Mouse (Mus musculus) v-Abl transformed pro-B cells (cell line): ENCODE data around the gene Tagln2.

Experiments
- in situ Hi-C, 2 experiments: fragments of 400-800 bp; cut with MboI; formaldehyde crosslinking; loops; one replicate each; pipeline ENCODE4 v1.15.1; 2025; ENCODE audit not compliant: unreplicated experiment in 2 of 2

The Tagln2 gene

GRCm38 (mm10) chr1:172500451-172501370, 864 bp downstream of the Tagln2 start:
- in situ Hi-C loops, result loop anchor here (25.0 kb wide), 1 partner anchor 363 kb away; the partner anchor contains the start of genes Dcaf8 (in 2 of the 2) and Pex19 (in 2 of the 2)

DNA sequence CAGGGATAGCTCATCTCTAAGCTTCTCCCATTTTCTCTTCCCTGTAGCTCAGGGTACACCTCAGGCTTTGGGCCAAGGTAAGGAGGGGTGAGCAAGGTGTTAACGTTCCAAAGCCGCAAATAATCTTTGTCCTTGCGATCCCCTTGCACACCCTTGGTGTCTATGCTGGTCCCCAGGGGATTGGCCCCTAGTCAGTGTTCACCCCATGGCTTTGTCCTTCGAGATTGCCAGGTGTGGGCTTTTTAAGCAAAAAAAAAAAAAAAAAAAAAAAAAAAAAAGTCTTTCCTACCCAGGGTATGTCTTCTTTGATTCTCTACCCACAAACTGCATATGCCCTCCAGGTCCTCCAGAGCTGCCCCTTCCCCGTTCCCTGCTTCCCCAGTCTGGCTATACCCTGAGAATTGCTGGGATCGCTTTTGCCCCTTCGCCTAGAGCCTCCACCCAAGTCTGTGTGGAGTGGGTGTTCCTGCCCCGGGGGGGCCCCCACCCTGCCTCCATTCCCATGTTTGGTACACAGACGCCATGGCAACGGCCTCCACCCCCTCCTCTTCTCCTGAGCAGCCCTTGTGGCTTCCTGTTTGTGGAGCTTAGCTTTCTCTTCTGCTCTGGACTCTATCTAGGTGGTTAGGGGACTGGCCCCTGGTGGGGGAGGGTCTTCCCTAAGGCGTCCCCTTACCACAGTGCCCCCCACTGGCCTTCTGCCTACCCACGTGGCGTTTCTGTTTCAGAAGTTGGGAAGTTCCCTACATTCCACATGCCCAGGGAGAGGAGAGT, 1.7 kb downstream of the Tagln2 start:
- in situ Hi-C loops, result loop anchor here (25.0 kb wide), 1 partner anchor 364 kb away; the partner anchor contains the start of genes Dcaf8 (in 2 of the 2) and Pex19 (in 2 of the 2)

GRCm38 (mm10) chr1:172502145-172503110, 2.6 kb downstream of the Tagln2 start:
- in situ Hi-C loops, result loop anchor here (25.0 kb wide), 1 partner anchor 365 kb away; the partner anchor contains the start of genes Dcaf8 (in 2 of the 2) and Pex19 (in 2 of the 2)

DNA sequence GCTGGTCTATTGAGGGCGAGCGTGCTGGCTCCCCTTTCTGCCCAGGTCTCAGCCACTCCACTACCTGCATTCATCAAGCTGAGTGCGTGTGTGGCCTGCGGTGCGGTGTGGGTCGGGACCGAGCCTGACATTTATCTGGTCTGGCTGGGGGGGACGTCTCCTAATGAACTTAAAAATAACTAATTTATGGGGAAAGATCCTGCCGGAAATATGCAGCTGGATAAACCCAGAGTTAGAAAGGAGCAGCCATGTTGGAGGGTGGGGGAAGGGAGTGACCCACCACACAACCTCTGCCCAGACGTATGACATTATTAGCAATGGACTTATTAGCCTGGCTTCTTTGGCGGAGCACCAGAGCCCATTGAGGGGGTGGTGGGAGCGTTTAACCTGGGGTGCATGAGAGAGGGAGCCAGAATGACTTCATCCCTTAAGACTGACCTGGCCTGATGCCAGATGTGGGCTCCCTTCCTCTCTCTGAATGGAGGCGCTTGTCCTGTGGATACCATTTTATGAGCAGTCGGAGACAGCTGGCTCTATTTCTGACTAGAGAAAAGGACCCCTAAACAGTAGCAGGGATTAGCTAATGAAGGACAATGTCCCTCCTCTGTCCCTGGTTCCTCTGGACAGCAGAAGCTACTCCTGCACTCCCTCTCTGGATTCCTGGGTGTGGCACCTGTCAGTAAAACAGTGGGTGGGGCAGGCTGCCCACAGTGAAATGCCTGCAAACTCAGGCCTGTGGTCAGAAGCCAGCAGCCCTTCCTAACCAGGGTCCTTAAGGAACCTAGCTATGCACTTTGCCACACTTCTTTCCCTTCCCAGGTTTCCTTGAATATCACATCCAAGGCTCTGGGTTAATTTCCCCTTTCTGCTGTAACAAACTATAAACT, 3.5 kb downstream of the Tagln2 start:
- in situ Hi-C loops, result loop anchor here (25.0 kb wide), 1 partner anchor 366 kb away; the partner anchor contains the start of genes Dcaf8 (in 2 of the 2) and Pex19 (in 2 of the 2)

DNA sequence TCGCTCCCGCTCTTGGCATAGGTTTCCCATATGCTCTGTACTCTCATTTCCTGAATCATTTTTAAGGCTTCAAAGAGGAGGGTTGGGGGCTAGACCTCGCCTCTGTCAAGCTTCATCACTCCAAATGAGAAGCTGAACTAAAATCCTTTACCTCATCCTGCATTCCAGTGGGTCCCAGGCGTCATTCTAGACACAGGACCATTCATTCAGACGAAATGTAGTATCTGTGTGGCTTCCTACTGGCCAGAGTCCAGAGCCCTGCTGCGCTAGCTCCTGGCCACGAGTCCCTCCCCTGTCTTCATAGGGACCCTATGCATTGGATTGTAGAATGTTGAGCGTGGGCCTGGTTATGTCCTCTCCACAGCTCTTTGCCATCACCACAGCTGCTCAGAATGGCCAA, 4.9 kb downstream of the Tagln2 start:
- in situ Hi-C loops, result loop anchor here (25.0 kb wide), 1 partner anchor 367 kb away; the partner anchor contains the start of genes Dcaf8 (in 2 of the 2) and Pex19 (in 2 of the 2)

GRCm38 (mm10) chr1:172507001-172507400, 7.2 kb downstream of the Tagln2 start:
- in situ Hi-C loops, result loop anchor here (25.0 kb wide), 1 partner anchor 370 kb away; the partner anchor contains the start of genes Dcaf8 (in 2 of the 2) and Pex19 (in 2 of the 2)

DNA sequence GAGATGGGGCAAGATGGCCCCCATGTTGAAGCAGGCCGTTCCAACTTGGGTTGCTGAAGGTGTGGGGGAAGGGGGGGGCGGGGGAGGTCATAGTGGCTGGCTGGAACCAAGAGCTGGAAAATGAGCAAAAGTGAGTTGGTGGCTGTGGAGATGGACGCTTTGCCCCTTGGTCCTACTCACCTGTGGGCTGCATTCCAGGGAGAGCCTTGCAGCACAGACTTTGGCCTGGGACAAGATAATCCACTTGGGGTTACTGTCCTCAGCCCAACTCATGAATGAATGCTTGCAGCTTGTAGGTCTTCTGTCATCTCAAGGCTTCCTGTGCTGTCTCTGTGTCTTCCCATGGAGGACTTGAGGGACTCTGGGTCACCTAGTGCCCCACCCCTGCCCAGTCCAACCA, 7.9 kb downstream of the Tagln2 start:
- in situ Hi-C loops, result loop anchor here (25.0 kb wide), 1 partner anchor 370 kb away; the partner anchor contains the start of genes Dcaf8 (in 2 of the 2) and Pex19 (in 2 of the 2)

DNA sequence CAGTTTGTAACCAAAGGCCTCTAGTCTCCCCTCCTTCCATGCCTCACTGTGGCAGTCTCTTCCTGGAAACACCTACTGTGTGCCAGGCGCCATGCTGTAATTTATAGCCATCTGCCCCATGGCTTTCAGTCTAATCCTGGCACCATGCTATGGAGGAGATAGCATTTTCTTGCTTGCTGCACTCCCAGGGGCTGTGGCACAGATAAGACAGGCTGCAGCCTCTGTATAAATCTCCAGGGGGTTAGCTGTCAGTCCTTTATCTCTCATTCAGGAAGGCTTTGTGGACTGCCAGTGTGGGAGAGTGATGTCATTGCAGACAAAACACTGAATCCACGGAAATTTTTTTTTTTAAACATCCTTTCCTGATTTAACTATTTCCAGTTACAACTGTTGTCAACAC, 8.3 kb downstream of the Tagln2 start:
- in situ Hi-C loops, result loop anchor here (25.0 kb wide), 1 partner anchor 371 kb away; the partner anchor contains the start of genes Dcaf8 (in 2 of the 2) and Pex19 (in 2 of the 2)

GRCm38 (mm10) chr1:172509235-172509634, 9.4 kb downstream of the Tagln2 start:
- in situ Hi-C loops, result loop anchor here (25.0 kb wide), 1 partner anchor 372 kb away; the partner anchor contains the start of genes Dcaf8 (in 2 of the 2) and Pex19 (in 2 of the 2)

DNA sequence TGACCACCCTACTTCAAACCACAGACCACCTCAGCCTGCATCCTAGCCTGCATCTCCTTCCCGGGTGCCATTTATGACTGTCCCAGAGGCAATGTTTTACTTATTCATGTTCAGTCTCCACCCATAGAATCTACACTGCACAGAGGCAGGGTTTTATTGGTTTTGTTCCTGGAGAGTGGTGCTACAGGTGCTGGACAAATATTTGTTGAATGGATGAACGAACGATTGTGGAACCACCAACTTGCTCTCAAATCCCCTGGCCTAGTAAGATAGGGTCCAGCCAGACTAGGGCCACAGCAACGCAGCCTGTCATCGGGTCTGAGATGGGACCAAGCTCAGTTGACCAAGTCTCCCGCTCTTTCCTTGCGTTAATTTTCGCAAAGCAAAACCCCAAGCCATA, 10.1 kb downstream of the Tagln2 start:
- in situ Hi-C loops, result loop anchor here (25.0 kb wide), 1 partner anchor 373 kb away; the partner anchor contains the start of genes Dcaf8 (in 2 of the 2) and Pex19 (in 2 of the 2)

DNA sequence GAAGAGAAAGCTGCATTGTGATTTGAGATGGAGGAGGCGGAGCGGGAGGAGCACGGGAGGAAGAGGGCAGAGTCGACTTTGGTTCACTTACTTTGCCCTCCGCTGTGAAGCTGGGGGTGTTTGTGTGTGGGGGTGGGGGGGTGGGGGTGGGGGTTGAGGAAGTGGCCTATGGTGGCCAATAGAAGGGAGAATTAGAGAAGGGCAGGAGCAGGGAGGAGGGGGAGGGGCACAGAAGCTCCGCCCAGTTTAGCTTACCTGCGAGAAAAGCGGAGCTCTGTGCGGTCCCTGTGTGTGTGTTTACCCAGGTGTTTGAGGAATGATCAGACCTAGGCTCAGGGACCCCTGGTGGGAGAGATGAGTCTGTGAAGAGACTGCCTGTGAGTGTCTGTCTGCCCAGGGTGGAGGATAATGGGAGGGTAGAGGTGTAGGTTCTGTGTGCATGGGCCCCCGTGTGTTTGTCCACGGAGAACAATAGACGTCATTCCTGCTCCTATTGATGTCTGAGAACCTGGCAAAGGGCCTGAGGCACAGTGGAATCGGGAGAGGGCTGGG, 10.7 kb downstream of the Tagln2 start:
- in situ Hi-C loops, result loop anchor here (25.0 kb wide), 1 partner anchor 373 kb away; the partner anchor contains the start of genes Dcaf8 (in 2 of the 2) and Pex19 (in 2 of the 2)

DNA sequence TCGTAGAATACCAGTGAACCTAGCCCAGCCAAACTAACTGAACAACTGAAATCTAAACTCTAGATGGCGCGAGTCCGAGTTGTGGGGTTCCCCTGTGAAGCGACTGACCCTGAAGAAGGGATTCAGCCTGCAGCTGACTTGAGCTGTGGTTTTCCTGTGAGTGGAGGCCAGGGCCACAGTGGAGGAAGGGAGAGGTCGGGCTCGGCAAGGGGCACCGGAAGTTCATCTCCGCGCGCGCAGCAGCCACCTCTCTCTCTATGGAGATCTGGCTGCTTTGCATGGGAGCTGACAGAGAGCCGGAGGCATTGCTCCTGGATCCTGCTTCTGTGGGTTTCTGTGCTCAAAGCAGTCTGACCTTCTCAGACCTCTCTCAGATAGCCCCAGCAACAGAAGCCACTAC, 13.1 kb downstream of the Tagln2 start:
- in situ Hi-C loops, result loop anchor here (25.0 kb wide), 1 partner anchor 376 kb away; the partner anchor contains the start of genes Dcaf8 (in 2 of the 2) and Pex19 (in 2 of the 2)

GRCm38 (mm10) chr1:172513525-172514212, 13.8 kb downstream of the Tagln2 start:
- in situ Hi-C loops, result loop anchor here (25.0 kb wide), 1 partner anchor 376 kb away; the partner anchor contains the start of genes Dcaf8 (in 2 of the 2) and Pex19 (in 2 of the 2)

DNA sequence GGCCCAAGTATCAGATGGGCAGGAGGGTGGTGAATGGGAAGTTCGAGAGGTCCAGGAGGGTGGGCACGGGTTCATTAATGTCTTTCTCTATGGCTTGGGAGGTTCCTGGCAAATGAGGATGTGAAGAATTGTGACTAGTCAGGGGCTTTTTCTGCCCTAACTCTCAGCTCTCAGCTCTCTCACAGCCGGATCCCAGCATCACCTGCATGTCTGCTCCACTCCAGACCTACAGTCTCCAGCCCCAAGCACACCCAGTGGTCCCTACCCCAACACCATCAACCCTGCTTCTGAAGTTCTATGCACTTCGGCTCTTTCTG, 14.3 kb downstream of the Tagln2 start:
- in situ Hi-C loops, result loop anchor here (25.0 kb wide), 1 partner anchor 377 kb away; the partner anchor contains the start of genes Dcaf8 (in 2 of the 2) and Pex19 (in 2 of the 2)

GRCm38 (mm10) chr1:172514551-172515268, 14.9 kb downstream of the Tagln2 start:
- in situ Hi-C loops, result loop anchor here (25.0 kb wide), 1 partner anchor 377 kb away; the partner anchor contains the start of genes Dcaf8 (in 2 of the 2) and Pex19 (in 2 of the 2)

- in situ Hi-C loops, result loop anchor here (25.0 kb wide), 1 partner anchor 378 kb away; the partner anchor contains the start of genes Dcaf8 (in 2 of the 2) and Pex19 (in 2 of the 2)
Measured at GRCm38 (mm10) chr1:172515396-172515795, 15.5 kb downstream of the Tagln2 start.
